Mouse (Mus musculus) cerebral cortex, adult 2 months (tissue): ENCODE data around the gene Itga8.

Source experiments
- WGBS: fragments of 180-500 bp; shearing (Covaris S2); methylation state at CpG from one replicate; pipeline ENCODE4 v1.1.7; 2018; 5-methylcytosine and 5-hydroxymethylcytosine counted together

Gene Itga8

GRCm38 (mm10) chr2:12187646-12188045, 114.1 kb downstream of the Itga8 start:
- WGBS = 41% methylated on average over 5 of the region's 5 CpGs

GRCm38 (mm10) chr2:12182402-12182948, 119.2 kb downstream of the Itga8 start:
- WGBS = 78% methylated on average over 8 of the region's 8 CpGs

- WGBS = 85% methylated on average over 2 of the region's 2 CpGs
Measured at GRCm38 (mm10) chr2:12180635-12181034, 121.1 kb downstream of the Itga8 start.

GRCm38 (mm10) chr2:12174722-12175427, 126.8 kb downstream of the Itga8 start:
- 68% methylated on average over 7 of the region's 7 CpGs for WGBS

GRCm38 (mm10) chr2:12160486-12160885, 141.2 kb downstream of the Itga8 start:
- 76% methylated on average over 3 of the region's 3 CpGs for WGBS

- WGBS = 82% methylated on average over 1 of the region's 1 CpGs
Measured at GRCm38 (mm10) chr2:12157001-12157400, 144.7 kb downstream of the Itga8 start.

GRCm38 (mm10) chr2:12156401-12156800, 145.3 kb downstream of the Itga8 start:
- 70% methylated on average over 3 of the region's 3 CpGs for WGBS

GRCm38 (mm10) chr2:12154676-12155075, 147.0 kb downstream of the Itga8 start:
- 69% methylated on average over 6 of the region's 6 CpGs for WGBS

- 92% methylated on average over 1 of the region's 1 CpGs for WGBS
Measured at GRCm38 (mm10) chr2:12153551-12153950, 148.2 kb downstream of the Itga8 start.

GRCm38 (mm10) chr2:12147902-12148301, 153.8 kb downstream of the Itga8 start:
- WGBS = 83% methylated on average over 2 of the region's 2 CpGs

GRCm38 (mm10) chr2:12146612-12147011, 155.1 kb downstream of the Itga8 start:
- 65% methylated on average over 2 of the region's 2 CpGs for WGBS

- WGBS = 80% methylated on average over 5 of the region's 5 CpGs
Measured at GRCm38 (mm10) chr2:12138765-12139368, 162.9 kb downstream of the Itga8 start.

- 83% methylated on average over 2 of the region's 2 CpGs for WGBS
Measured at GRCm38 (mm10) chr2:12115479-12115878, 186.2 kb downstream of the Itga8 start.

GRCm38 (mm10) chr2:12109306-12109705, 192.4 kb downstream of the Itga8 start:
- 91% methylated on average over 3 of the region's 3 CpGs for WGBS

GRCm38 (mm10) chr2:12108306-12108705, 193.4 kb downstream of the Itga8 start:
- WGBS = 78% methylated on average over 2 of the region's 2 CpGs

GRCm38 (mm10) chr2:12107265-12107664, 194.5 kb downstream of the Itga8 start:
- WGBS = 71% methylated on average over 2 of the region's 2 CpGs

GRCm38 (mm10) chr2:12103183-12103582, 198.5 kb downstream of the Itga8 start:
- 45% methylated on average over 1 of the region's 1 CpGs for WGBS

- 85% methylated on average over 7 of the region's 7 CpGs for WGBS
Measured at GRCm38 (mm10) chr2:12092203-12092984, 209.3 kb downstream of the Itga8 start.

GRCm38 (mm10) chr2:12090993-12091392, 210.7 kb downstream of the Itga8 start:
- WGBS = 77% methylated on average over 2 of the region's 2 CpGs

- 73% methylated on average over 2 of the region's 2 CpGs for WGBS
Measured at GRCm38 (mm10) chr2:12085492-12085891, 216.2 kb downstream of the Itga8 start.

GRCm38 (mm10) chr2:12084341-12084740, 217.4 kb downstream of the Itga8 start:
- 80% methylated on average over 4 of the region's 4 CpGs for WGBS

- 73% methylated on average over 2 of the region's 2 CpGs for WGBS
Measured at GRCm38 (mm10) chr2:12077266-12077891, 224.3 kb downstream of the Itga8 start.
